Mouse (Mus musculus) liver, adult 2 months (tissue): ENCODE data around the gene Gnb3. TPM values are rescaled to one million over a fixed set of nuclear protein-coding genes. Genes with fewer than 3 reads are reported as not detected.

ENCODE experiments used
- DNase-seq: peaks from one replicate; pipeline ENCODE4 v3.0.0-alpha.2; 2011; ENCODE audit warnings: low read depth, low spot score; ENCODE audit errors: extremely low read depth
- H3K27ac ChIP-seq: fragments of 200-500 bp; replicated peaks from 2 replicates; pipeline ENCODE4 v1.5.1; 2012; ENCODE audit warnings: low read depth, mild to moderate bottlenecking, control low read depth, inconsistent platforms, low read length; ENCODE audit not compliant: insufficient read depth
- H3K27me3 ChIP-seq: fragments of 200-500 bp; 2 replicates; pipeline ENCODE4 v1.6.1; 2012; ENCODE audit warnings: mild to moderate bottlenecking, moderate library complexity, low read length, inconsistent platforms; ENCODE audit not compliant: control insufficient read depth, insufficient read depth
- H3K36me3 ChIP-seq: fragments of 200-500 bp; 2 replicates; pipeline ENCODE4 v1.6.1; 2012; ENCODE audit warnings: low read length, inconsistent platforms; ENCODE audit not compliant: control insufficient read depth, insufficient read depth
- H3K4me1 ChIP-seq: fragments of 200-500 bp; 2 replicates; pipeline ENCODE4 v1.6.1; 2011; ENCODE audit warnings: low read length; ENCODE audit not compliant: control insufficient read depth, insufficient read depth
- H3K4me3 ChIP-seq: fragments of 200-500 bp; 2 replicates; pipeline ENCODE4 v1.5.1; 2011; ENCODE audit warnings: low read depth, mild to moderate bottlenecking, control low read depth, low read length, moderate library complexity; ENCODE audit not compliant: insufficient read depth
- H3K79me2 ChIP-seq: fragments of 200-500 bp; 2 replicates; pipeline ENCODE4 v1.6.1; 2012; ENCODE audit warnings: inconsistent platforms, mild to moderate bottlenecking, low read length, moderate library complexity; ENCODE audit not compliant: control insufficient read depth, insufficient read depth
- H3K9ac ChIP-seq: fragments of 200-500 bp; 2 replicates; pipeline ENCODE4 v1.6.1; 2012; ENCODE audit warnings: low read depth, mild to moderate bottlenecking, control low read depth, inconsistent platforms, low read length
- CTCF ChIP-seq: fragments of 200-500 bp; IDR thresholded peaks from 2 replicates; pipeline ENCODE4 v1.5.1; 2011; ENCODE audit warnings: low read depth, low read length, control low read depth
- POLR2A ChIP-seq: fragments of 200-500 bp; IDR thresholded peaks from 2 replicates; pipeline ENCODE4 v1.6.1; 2011; ENCODE audit warnings: low read length, control low read depth; ENCODE audit not compliant: insufficient read depth; ENCODE audit errors: extremely low read depth
- WGBS: fragments of 180-500 bp; shearing (Covaris S2); methylation state at CpG from one replicate; pipeline ENCODE4 v1.1.7; 2018; 5-methylcytosine and 5-hydroxymethylcytosine counted together
- polyA plus RNA-seq: library from polyadenylated mRNA; depleted of rRNA; stranded (reverse); fragments of >200 nt; gene quantifications from 2 replicates; pipeline ENCODE4 v1.2.3, GENCODE M21; 2012
- total RNA-seq: library from RNA; depleted of rRNA; stranded (reverse); fragments of >200 nt; gene quantifications from 2 replicates; pipeline ENCODE4 v1.2.3, GENCODE M21; 2014

Gnb3 gene
- total and polyA plus RNA-seq, 2 experiments: not detected

DNA sequence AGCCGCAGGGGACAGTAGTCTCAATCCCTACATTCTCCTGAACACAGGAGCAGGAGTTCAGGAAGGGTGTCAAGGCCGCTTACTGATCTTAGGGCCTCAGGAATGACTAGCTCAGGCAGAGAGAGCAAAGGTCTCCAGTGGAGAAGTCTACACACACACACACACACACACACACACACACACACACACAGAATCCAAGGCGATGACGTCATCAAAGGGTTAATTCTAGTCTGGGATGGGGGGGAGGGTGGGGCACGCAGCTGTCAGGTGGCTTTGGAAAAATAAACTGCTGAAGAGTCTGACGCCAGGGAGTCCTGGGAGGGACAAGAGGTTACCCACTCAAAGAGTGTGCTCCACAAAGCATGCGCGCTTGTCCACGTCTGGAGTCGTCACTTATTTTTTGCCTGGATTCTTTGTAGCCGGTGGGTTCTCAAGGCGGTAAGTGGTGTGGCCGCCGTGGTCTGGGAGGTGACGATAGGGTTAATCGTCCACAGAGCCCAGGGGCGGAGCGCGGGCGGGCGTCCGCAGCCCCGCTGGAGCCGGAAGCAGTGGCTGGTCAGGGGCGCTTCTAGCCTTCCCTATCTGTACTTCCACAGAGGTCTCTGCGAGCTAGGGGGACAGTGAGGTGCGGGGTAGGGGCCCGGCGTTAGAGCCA is 31.6 kb downstream of the Gnb3 start, which contains the start of gene Spsb2:
TSS of gene Spsb2 (plus strand) at position 304 of the 655 bp plus-strand sequence.
- TF ChIP-seq CTCF (no peak), POLR2A (no peak)
- Histone ChIP-seq H3K4me1 (peaks cover 22% of the 10 kb centered on the region), H3K4me3 (peak within 1 kb of the TSS; percentile 87), H3K36me3 (peaks cover 8% of the 10 kb centered on the region), H3K9ac (peak within 1 kb of the TSS; percentile 84), H3K79me2 (no peaks in the 10 kb centered on the region), H3K27ac (peak within 1 kb of the TSS; percentile 83), H3K27me3 (no peaks in the 10 kb centered on the region)
- DNase-seq: peak; percentile 72
- WGBS: 2% methylated on average over 29 of the region's 29 CpGs

- WGBS: 31% methylated on average over 6 of the region's 6 CpGs
- TF ChIP-seq CTCF: no peak
- Histone ChIP-seq H3K9ac (peak overlapping the region; percentile 47; the same call in 1 of the 2 replicates), H3K27me3 (no peaks in the 10 kb centered on the region), H3K27ac (peak overlapping the region; percentile 83), H3K36me3 (peaks cover 8% of the 10 kb centered on the region), H3K4me1 (peaks cover 22% of the 10 kb centered on the region), H3K4me3 (no peak overlapping the region), H3K79me2 (no peaks in the 10 kb centered on the region)
- peak; percentile 70 for DNase-seq
Measured at GRCm38 (mm10) chr6:124807986-124808357, 32.1 kb downstream of the Gnb3 start.

- H3K79me2 ChIP-seq: no peaks in the 10 kb centered on the region
- H3K9ac ChIP-seq: no peak overlapping the region
- peaks cover 8% of the 10 kb centered on the region for H3K36me3 ChIP-seq
- TF ChIP-seq CTCF: no peak
- TF ChIP-seq POLR2A: no peak
- no peak for DNase-seq
- peaks cover 24% of the 10 kb centered on the region for H3K4me1 ChIP-seq
- no peaks in the 10 kb centered on the region for H3K27me3 ChIP-seq
- 80% methylated on average over 4 of the region's 4 CpGs for WGBS
- H3K4me3 ChIP-seq: no peak overlapping the region
- peak overlapping the region; percentile 83; the same call in 1 of the 2 replicates for H3K27ac ChIP-seq
Measured at GRCm38 (mm10) chr6:124807366-124807765, 32.7 kb downstream of the Gnb3 start.

DNA sequence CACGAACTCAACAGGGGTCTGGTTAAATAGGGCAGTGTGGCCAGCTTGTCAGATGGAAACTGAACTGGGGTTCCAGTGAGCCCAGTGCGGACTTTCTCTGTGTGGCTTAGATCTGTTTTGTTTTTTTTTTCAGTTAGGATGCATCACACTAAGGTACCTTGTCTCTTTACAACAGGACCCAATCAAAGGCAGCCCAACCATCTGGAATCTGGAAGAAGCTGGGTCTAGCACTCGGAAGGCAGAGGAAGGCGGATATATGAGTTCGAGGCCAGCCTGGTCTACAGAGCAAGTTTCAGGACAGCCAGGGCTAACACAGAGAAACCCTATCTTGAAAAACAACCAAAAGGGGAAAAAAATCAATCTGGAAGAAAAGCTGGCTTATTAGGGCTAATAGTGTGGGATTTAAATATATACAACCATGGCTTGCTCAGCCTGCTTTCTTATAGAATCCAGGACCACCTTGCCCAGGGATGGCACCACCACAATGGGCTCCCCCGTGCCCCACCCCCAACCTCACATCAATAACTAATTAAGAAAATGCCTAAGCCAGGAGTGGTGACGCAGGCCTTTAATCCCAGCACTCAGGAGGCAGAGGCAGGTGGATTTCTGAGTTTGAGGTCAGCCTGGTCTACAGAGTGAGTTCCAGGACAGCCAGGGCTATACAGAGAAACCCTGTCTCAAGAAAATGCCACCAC is 33.5 kb downstream of the Gnb3 start:
- DNase-seq: no peak
- TF ChIP-seq CTCF (no peak), POLR2A (no peak)
- no peaks in the 10 kb centered on the region for H3K27me3 ChIP-seq
- H3K4me1 ChIP-seq: peaks cover 18% of the 10 kb centered on the region
- no peak overlapping the region for H3K9ac ChIP-seq
- peaks cover 3% of the 10 kb centered on the region for H3K36me3 ChIP-seq
- H3K79me2 ChIP-seq: no peaks in the 10 kb centered on the region
- 79% methylated on average over 7 of the region's 7 CpGs for WGBS
- peak overlapping the region; percentile 88 for H3K27ac ChIP-seq
- no peak overlapping the region for H3K4me3 ChIP-seq

GRCm38 (mm10) chr6:124805341-124806321 is 34.4 kb downstream of the Gnb3 start:
- H3K27ac ChIP-seq: peak overlapping the region; percentile 88
- WGBS: 4% methylated on average over 34 of the region's 34 CpGs
- H3K27me3 ChIP-seq: no peaks in the 10 kb centered on the region
- TF ChIP-seq POLR2A (0 out of 2 replicates have a peak, but pooled peaks have one; percentile 49), CTCF (peak; percentile 38; the same call in 1 of the 2 replicates)
- no peaks in the 10 kb centered on the region for H3K36me3 ChIP-seq
- H3K79me2 ChIP-seq: no peaks in the 10 kb centered on the region
- DNase-seq: peak; percentile 93
- H3K4me3 ChIP-seq: peak overlapping the region; percentile 60
- H3K9ac ChIP-seq: peak overlapping the region; percentile 59
- peaks cover 17% of the 10 kb centered on the region for H3K4me1 ChIP-seq
